Mouse (Mus musculus): ENCODE data around the gene Vezt. TPM values are rescaled to one million over a fixed set of nuclear protein-coding genes. Genes with fewer than 3 reads are reported as not detected.
A peak's percentile ranks its signal among the peaks of the same experiment; 100 is the strongest.

The Vezt gene
- polyA plus RNA-seq, 1 experiment: 25.7 TPM

GRCm38 (mm10) chr10:94071641-94072040, 36.0 kb upstream of the Vezt start:
- DNase-seq: no peak
- no peak overlapping the region for H3K4me3 ChIP-seq (replicated peaks; ENCODE audit: insufficient read depth, low read depth, low read length)
- TF ChIP-seq POLR2A (IDR thresholded peaks at IDR 0.05; ENCODE audit: borderline replicate concordance, insufficient read depth, low read length) (no peak), CTCF (IDR thresholded peaks at IDR 0.05; ENCODE audit: borderline replicate concordance, insufficient read depth, low read depth, low read length) (no peak)
- H3K27me3 ChIP-seq (ENCODE audit: control insufficient read depth, insufficient read depth, low read length): no peaks in the 10 kb centered on the region
- 93% methylated on average over 7 of the region's 7 CpGs for WGBS
- H3K4me1 ChIP-seq (ENCODE audit: control insufficient read depth, insufficient read depth, low read length): peaks cover 10% of the 10 kb centered on the region
- H3K27ac ChIP-seq (ENCODE audit: insufficient read depth, low read length): no peak overlapping the region

GRCm38 (mm10) chr10:94068701-94069100, 33.1 kb upstream of the Vezt start:
- H3K27ac ChIP-seq (ENCODE audit: insufficient read depth, low read length): no peak overlapping the region
- no peaks in the 10 kb centered on the region; the same call in 1 of the 2 replicates for H3K27me3 ChIP-seq (ENCODE audit: control insufficient read depth, insufficient read depth, low read length)
- 25% methylated on average over 5 of the region's 5 CpGs for WGBS
- TF ChIP-seq CTCF (IDR thresholded peaks at IDR 0.05; ENCODE audit: borderline replicate concordance, insufficient read depth, low read depth, low read length) (no peak), POLR2A (IDR thresholded peaks at IDR 0.05; ENCODE audit: borderline replicate concordance, insufficient read depth, low read length) (no peak)
- H3K4me3 ChIP-seq (replicated peaks; ENCODE audit: insufficient read depth, low read depth, low read length): no peak overlapping the region
- peaks cover 10% of the 10 kb centered on the region for H3K4me1 ChIP-seq (ENCODE audit: control insufficient read depth, insufficient read depth, low read length)
- peak; percentile 45 to 54 for DNase-seq

- no peak for TF ChIP-seq POLR2A (IDR thresholded peaks at IDR 0.05; ENCODE audit: borderline replicate concordance, insufficient read depth, low read length)
- DNase-seq: peak in 1 of 2 experiments; percentile 35
- WGBS: 33% methylated on average over 3 of the region's 3 CpGs
- Histone ChIP-seq H3K27ac (ENCODE audit: insufficient read depth, low read length) (no peak overlapping the region), H3K27me3 (ENCODE audit: control insufficient read depth, insufficient read depth, low read length) (no peaks in the 10 kb centered on the region; the same call in 1 of the 2 replicates), H3K4me3 (replicated peaks; ENCODE audit: insufficient read depth, low read depth, low read length) (no peak overlapping the region), H3K4me1 (ENCODE audit: control insufficient read depth, insufficient read depth, low read length) (peaks cover 7% of the 10 kb centered on the region)
Measured at GRCm38 (mm10) chr10:94066896-94067295, 31.3 kb upstream of the Vezt start.

GRCm38 (mm10) chr10:94062357-94062756, 26.7 kb upstream of the Vezt start:
- H3K4me1 ChIP-seq (ENCODE audit: control insufficient read depth, insufficient read depth, low read length): peaks cover 3% of the 10 kb centered on the region; the same call in 1 of the 2 replicates
- 79% methylated on average over 5 of the region's 5 CpGs for WGBS
- no peak overlapping the region for H3K27ac ChIP-seq (ENCODE audit: insufficient read depth, low read length)
- TF ChIP-seq POLR2A (IDR thresholded peaks at IDR 0.05; ENCODE audit: borderline replicate concordance, insufficient read depth, low read length) (no peak), CTCF (IDR thresholded peaks at IDR 0.05; ENCODE audit: borderline replicate concordance, insufficient read depth, low read depth, low read length) (no peak)
- no peak overlapping the region for H3K4me3 ChIP-seq (replicated peaks; ENCODE audit: insufficient read depth, low read depth, low read length)
- no peak for DNase-seq
- H3K27me3 ChIP-seq (ENCODE audit: control insufficient read depth, insufficient read depth, low read length): no peaks in the 10 kb centered on the region; the same call in 1 of the 2 replicates

GRCm38 (mm10) chr10:94060190-94060589, 24.6 kb upstream of the Vezt start:
- H3K27me3 ChIP-seq (ENCODE audit: control insufficient read depth, insufficient read depth, low read length): no peaks in the 10 kb centered on the region; the same call in 1 of the 2 replicates
- TF ChIP-seq POLR2A (IDR thresholded peaks at IDR 0.05; ENCODE audit: borderline replicate concordance, insufficient read depth, low read length): no peak
- no peak for TF ChIP-seq CTCF (IDR thresholded peaks at IDR 0.05; ENCODE audit: borderline replicate concordance, insufficient read depth, low read depth, low read length)
- 51% methylated on average over 8 of the region's 8 CpGs for WGBS
- H3K27ac ChIP-seq (ENCODE audit: insufficient read depth, low read length): no peak overlapping the region
- H3K4me3 ChIP-seq (replicated peaks; ENCODE audit: insufficient read depth, low read depth, low read length): no peak overlapping the region
- H3K4me1 ChIP-seq (ENCODE audit: control insufficient read depth, insufficient read depth, low read length): no peaks in the 10 kb centered on the region; the same call in 1 of the 2 replicates
- DNase-seq: no peak

GRCm38 (mm10) chr10:94059618-94060055, 24.0 kb upstream of the Vezt start:
- DNase-seq: no peak
- Histone ChIP-seq H3K4me3 (replicated peaks; ENCODE audit: insufficient read depth, low read depth, low read length) (no peak overlapping the region), H3K27me3 (ENCODE audit: control insufficient read depth, insufficient read depth, low read length) (no peaks in the 10 kb centered on the region; the same call in 1 of the 2 replicates), H3K4me1 (ENCODE audit: control insufficient read depth, insufficient read depth, low read length) (no peaks in the 10 kb centered on the region; the same call in 1 of the 2 replicates), H3K27ac (ENCODE audit: insufficient read depth, low read length) (no peak overlapping the region)
- 91% methylated on average over 8 of the region's 8 CpGs for WGBS
- TF ChIP-seq POLR2A (IDR thresholded peaks at IDR 0.05; ENCODE audit: borderline replicate concordance, insufficient read depth, low read length): no peak
- no peak for TF ChIP-seq CTCF (IDR thresholded peaks at IDR 0.05; ENCODE audit: borderline replicate concordance, insufficient read depth, low read depth, low read length)

- WGBS: 95% methylated on average over 6 of the region's 6 CpGs
- Histone ChIP-seq H3K4me1 (ENCODE audit: control insufficient read depth, insufficient read depth, low read length) (no peaks in the 10 kb centered on the region; the same call in 1 of the 2 replicates), H3K27me3 (ENCODE audit: control insufficient read depth, insufficient read depth, low read length) (no peaks in the 10 kb centered on the region; the same call in 1 of the 2 replicates), H3K4me3 (replicated peaks; ENCODE audit: insufficient read depth, low read depth, low read length) (no peak overlapping the region), H3K27ac (ENCODE audit: insufficient read depth, low read length) (no peak overlapping the region)
- no peak for TF ChIP-seq CTCF (IDR thresholded peaks at IDR 0.05; ENCODE audit: borderline replicate concordance, insufficient read depth, low read depth, low read length)
- TF ChIP-seq POLR2A (IDR thresholded peaks at IDR 0.05; ENCODE audit: borderline replicate concordance, insufficient read depth, low read length): no peak
- DNase-seq: no peak
Measured at GRCm38 (mm10) chr10:94056487-94056886, 20.9 kb upstream of the Vezt start.

- Histone ChIP-seq H3K4me3 (replicated peaks; ENCODE audit: insufficient read depth, low read depth, low read length) (no peak overlapping the region), H3K4me1 (ENCODE audit: control insufficient read depth, insufficient read depth, low read length) (peaks cover 3% of the 10 kb centered on the region), H3K27ac (ENCODE audit: insufficient read depth, low read length) (no peak overlapping the region), H3K27me3 (ENCODE audit: control insufficient read depth, insufficient read depth, low read length) (no peaks in the 10 kb centered on the region; the same call in 1 of the 2 replicates)
- WGBS: 85% methylated on average over 5 of the region's 5 CpGs
- TF ChIP-seq POLR2A (IDR thresholded peaks at IDR 0.05; ENCODE audit: borderline replicate concordance, insufficient read depth, low read length) (no peak), CTCF (IDR thresholded peaks at IDR 0.05; ENCODE audit: borderline replicate concordance, insufficient read depth, low read depth, low read length) (no peak)
- DNase-seq: no peak
Measured at GRCm38 (mm10) chr10:94050736-94051135, 15.1 kb upstream of the Vezt start.
